Mouse (Mus musculus): ENCODE results near the gene Mrps36.

- TF ChIP-seq GATA1 (IDR thresholded peaks at IDR 0.05; ENCODE audit: borderline replicate concordance, low read length) = no peak
- TF ChIP-seq CTCF (IDR thresholded peaks at IDR 0.05; ENCODE audit: low read depth, low read length) = no peak
- no peak for TF ChIP-seq GATA2 (IDR thresholded peaks at IDR 0.05; ENCODE audit: borderline replicate concordance, low read depth, low read length)
- TF ChIP-seq TAL1 (conservative IDR thresholded peaks at IDR 0.05; ENCODE audit: low read depth, low read length) = peak; percentile 64
- TF ChIP-seq POLR2AphosphoS5 (IDR thresholded peaks at IDR 0.05; ENCODE audit: insufficient replicate concordance, low read depth, low read length) = no peak
Measured at GRCm38 (mm10) chr13:100750799-100751198, 6.3 kb upstream of the Mrps36 start.
